Mouse (Mus musculus) A20 (cell line): ENCODE data around the gene Cep78.
A peak's percentile ranks its signal among the peaks of the same experiment; 100 is the strongest.

Source experiments
- DNase-seq: peaks from one replicate; pipeline ENCODE4 v3.0.0-alpha.2; 2011; ENCODE audit warnings: low read depth, low spot score

Cep78 gene

GRCm38 (mm10) chr19:15984449-15985171, at the start of gene Cep78:
TSS of gene Cep78 (minus strand) at chr19:15984989.
- peak; percentile 95 for DNase-seq

- DNase-seq, result no peak
Measured at GRCm38 (mm10) chr19:16031276-16031675, 46.5 kb upstream of the Cep78 start.

DNA sequence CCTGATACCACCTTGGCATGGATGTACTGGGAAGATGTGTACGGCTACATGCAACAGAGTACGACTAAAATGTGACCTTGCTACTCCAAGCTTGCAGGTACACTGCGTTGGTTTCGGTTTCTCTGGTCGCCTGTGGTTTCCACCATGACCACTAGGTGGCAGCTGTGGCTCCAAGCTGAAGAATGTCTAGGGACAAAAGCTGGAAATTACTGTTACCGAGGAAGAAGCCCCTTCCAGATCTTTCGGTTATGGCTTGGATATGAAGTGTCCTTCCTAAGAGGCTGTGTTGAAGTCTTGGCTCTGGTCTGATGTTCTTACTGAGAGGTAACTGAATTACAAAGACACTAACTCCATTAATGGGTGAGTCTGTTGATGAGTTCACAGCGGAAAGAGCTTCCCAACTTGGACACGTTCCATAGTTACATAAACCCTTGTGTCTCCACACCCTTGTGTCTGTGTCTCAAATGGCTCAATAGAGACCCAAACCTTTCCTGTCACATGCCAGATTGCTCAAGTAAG, 44.5 kb upstream of the Cep78 start:
- peak; percentile 20 for DNase-seq

GRCm38 (mm10) chr19:16028746-16029252, 44.0 kb upstream of the Cep78 start:
- peak; percentile 73 for DNase-seq

GRCm38 (mm10) chr19:16027876-16028670, 43.3 kb upstream of the Cep78 start:
- no peak for DNase-seq

DNA sequence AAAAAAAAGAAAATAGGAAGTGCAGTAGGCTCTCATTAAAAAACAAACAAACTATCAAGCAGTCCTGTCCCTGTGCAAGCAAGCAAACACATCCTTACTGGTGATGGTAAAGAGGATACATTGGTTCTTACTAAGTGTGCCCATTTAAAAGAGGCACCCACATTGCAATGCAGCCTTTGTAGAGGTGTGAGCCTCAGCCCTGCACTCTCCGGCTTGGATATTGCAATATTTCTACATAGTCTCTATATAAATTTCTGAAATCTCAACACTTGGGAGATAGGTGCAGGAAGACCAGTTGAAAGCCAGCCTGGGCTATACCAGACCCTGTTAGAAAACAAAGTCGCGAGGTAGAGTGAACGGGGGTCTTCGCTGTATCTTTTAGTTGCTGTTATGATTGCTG, 41.5 kb upstream of the Cep78 start:
- DNase-seq, result no peak

- DNase-seq, result peak; percentile 58
Measured at GRCm38 (mm10) chr19:16022178-16022577, 37.4 kb upstream of the Cep78 start.

DNA sequence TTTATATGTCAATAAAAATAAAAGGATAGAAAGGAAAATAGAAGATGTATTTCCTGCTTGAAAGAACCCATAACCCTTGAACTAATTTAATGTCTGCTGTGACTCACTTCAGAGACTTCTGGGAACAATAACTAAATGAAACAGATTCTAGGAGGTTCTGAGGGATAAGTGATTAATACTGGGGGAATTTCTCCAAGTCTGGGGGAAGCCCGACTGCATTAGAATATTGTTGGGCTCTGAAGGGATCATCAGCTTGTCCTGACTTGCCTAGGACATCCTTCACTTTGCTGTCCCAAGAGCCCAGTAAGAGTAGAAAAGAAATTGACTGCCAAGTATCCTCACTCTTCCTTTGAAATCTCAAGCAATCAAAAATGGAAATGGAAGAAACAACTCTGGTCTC, 31.4 kb upstream of the Cep78 start:
- DNase-seq, result no peak

GRCm38 (mm10) chr19:16015191-16015968, 30.6 kb upstream of the Cep78 start:
- peak; percentile 59 for DNase-seq

DNA sequence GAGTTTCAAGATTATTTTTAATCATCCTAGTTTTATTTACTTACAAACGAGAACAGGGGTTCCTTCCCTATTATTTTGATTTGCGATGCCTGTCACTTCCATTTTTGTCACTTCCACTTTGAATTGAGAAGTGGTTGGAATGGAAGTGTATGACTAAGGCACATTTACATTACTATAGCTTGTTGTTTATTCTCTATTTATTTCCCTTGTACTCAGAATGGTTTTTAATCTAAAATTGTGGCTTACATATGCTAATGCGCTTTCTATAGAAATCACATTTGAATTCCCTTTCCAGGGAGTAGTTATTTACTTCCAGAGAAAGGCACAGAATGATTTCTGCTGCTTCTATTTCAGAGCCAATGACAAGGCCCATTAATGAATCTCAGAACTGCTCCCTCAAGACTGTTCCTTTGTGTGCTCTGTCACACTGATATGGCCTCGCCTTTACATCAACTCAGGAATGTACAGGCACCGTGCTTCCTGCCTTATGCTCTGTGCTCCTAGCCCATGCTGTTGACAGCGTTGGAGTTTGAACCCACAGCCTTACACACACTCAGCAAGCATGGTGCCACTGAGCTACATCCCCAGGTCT, 25.1 kb upstream of the Cep78 start:
- DNase-seq, result no peak

GRCm38 (mm10) chr19:16009111-16009510, 24.3 kb upstream of the Cep78 start:
- no peak for DNase-seq

GRCm38 (mm10) chr19:16007131-16007530, 22.3 kb upstream of the Cep78 start:
- no peak for DNase-seq

- DNase-seq, result peak; percentile 72
Measured at GRCm38 (mm10) chr19:15998157-15998556, 13.4 kb upstream of the Cep78 start.

DNA sequence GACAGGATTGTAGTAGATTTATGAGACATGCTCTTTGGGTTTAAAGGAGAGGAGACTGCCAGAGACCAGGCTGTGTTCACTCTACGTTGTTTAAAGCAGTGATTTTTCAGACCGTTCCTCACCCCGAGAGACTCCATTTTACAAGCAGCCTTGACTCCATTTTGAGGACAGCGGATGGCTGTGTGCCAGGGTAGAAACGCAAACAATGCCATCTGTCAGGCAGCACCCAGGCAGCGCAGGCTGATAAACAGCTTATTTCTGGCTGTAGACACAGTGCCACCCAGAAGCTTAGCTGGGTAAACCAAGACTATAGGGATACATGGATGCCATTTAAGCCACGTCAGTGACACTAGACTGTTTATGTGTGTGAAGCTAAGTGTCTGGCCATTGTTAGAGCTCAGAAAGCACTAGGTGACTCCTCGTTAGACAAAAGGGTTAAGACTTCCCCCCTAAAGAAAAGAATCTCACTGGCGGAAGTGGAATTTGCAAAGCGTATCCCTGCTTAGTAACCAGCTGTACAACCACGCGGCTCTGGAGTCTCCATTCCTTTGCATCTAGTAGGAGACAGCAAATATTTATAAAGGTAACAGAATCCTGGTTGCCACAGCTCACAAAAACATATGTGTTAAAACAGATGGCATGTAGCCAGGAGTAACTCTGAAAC, 12.2 kb upstream of the Cep78 start:
- DNase-seq, result no peak

DNA sequence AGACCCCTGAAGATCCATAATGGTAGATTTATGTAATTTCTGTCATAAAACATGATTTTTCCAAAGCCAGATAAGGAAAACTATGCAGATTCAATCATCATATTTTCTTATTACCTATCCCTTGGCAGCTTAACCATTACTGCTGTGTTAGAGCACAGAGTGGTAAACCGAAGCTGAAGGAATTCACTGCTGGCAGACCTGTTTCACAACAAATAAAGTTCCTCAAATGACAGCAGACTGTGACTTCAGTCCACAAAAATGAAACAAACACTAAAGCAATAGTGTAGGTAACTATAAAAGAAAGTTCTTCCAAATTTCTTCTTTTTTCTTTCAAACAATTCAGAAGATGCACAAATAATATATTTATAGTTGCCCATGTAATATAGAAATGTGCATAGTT, 5.3 kb upstream of the Cep78 start:
- no peak for DNase-seq

DNA sequence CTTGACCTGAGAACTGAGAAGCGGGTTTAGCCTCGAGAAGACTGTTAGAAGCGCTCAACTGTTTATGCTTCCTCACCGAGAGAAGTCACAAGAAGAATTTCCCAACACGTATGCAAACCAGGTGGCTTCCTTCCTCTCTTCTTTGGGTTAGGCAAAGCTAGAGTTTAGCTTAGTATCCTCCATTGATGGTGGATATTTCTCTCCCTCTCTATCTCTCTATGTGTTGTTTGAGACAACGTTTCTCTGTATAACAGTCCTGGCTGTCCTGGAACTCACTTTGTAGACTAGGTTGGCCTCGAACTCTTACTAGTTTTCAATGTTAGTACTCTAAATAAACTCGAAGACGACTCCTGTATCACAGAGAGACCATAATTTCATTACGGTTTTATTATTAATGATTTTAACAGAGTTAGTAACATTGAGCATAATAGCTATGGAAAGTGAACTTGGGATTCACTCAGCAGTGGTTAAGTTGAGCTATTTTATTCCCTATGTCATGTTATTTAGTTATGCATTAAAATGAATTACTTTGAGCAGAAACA, 454 bp upstream of the Cep78 start:
- DNase-seq, result no peak

- DNase-seq, result peak; percentile 17
Measured at GRCm38 (mm10) chr19:15983739-15984344, 947 bp downstream of the Cep78 start.

GRCm38 (mm10) chr19:15982926-15983738, 1.7 kb downstream of the Cep78 start:
- no peak for DNase-seq

DNA sequence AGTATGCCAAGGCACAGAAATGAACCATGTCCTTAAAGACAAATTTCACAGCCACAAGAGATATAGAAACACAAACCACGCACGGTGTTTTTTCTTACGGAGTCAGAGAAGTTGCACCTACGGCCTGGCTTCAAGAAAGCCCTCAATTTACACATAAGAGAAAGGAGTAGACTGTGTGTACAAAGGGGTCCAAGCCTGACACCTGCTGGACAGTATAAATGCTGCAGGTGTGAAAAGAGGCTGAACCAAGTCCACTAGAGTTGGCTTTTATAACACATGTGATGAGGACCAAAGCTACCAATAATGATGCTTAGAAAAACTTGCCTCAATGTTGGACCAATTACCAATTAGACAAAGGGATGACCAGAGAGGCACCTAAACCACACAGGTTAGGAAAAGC, 2.9 kb downstream of the Cep78 start:
- peak; percentile 84 for DNase-seq
